Mouse (Mus musculus): Measurements from ENCODE around the gene Etnk1.

Gene Etnk1

GRCm38 (mm10) chr6:143171781-143172465 lies 4.9 kb downstream of the Etnk1 start:
- no peak for DNase-seq

GRCm38 (mm10) chr6:143172683-143173082 lies 5.7 kb downstream of the Etnk1 start:
- peak; percentile 44 to 46 for DNase-seq

- DNase-seq: no peak
These were observed 7.2 kb downstream of the Etnk1 start for GRCm38 (mm10) chr6:143174226-143174625.

- DNase-seq: peak; percentile 61 to 69
These were observed 8.1 kb downstream of the Etnk1 start for GRCm38 (mm10) chr6:143174906-143175656.

DNA sequence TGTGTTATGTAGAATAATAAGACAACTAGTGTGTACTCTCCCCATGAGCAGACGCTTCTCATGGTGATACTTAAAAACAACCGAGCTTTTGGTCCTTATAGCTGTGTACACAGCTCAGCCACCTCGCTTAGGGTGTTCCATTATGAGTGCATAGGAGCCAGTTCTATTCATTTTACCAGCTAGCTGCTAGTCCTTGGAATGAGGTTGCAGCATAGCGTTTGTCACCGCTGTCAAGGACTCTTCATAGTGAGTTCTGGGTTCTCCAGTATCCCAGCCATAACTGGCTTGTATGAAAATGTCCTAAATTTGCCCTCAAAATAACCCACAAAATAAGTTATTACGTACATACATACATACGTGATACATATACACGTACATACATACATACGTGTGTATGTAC lies 9.1 kb downstream of the Etnk1 start:
- no peak for DNase-seq

GRCm38 (mm10) chr6:143176591-143176990 lies 9.6 kb downstream of the Etnk1 start:
- DNase-seq: no peak

DNA sequence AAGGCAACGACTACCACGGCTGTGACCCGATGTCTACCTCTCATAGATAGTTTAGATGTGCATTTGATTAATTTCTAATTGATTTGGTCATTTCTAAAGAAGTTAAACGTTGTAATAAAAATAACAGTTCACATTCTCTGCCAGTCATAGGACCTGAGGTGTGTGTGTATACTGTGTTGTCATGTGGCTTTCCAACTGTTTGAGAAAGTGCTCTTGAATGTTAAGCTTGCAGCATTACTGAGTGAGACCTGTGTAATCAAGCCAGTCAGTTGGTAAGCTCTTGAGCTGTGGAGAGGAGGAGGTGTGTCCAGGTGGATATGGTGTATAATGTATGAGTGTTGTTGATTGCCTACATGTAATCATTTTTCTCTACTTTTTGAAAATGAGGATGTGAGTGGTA lies 12.2 kb downstream of the Etnk1 start:
- DNase-seq: no peak

DNA sequence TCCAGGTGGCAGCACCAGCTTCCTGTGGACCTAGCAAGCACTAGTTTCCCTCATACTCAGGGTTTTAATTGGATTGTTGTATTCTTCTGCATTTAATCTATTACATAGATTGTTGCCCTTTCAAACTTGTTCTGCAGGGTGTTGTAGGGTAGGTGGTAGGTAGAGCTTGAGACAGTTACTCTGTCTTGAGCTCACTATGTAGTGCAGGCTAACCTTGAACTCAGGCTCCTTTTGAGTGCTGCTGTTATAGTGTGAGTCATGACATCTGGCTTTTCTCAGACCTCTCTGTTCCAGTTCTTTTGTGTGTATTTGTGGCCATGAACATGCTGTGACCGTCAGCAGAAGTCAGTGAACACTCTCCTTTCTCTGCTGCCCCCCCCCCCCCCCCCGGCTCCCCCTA lies 12.7 kb downstream of the Etnk1 start:
- no peak for DNase-seq

DNA sequence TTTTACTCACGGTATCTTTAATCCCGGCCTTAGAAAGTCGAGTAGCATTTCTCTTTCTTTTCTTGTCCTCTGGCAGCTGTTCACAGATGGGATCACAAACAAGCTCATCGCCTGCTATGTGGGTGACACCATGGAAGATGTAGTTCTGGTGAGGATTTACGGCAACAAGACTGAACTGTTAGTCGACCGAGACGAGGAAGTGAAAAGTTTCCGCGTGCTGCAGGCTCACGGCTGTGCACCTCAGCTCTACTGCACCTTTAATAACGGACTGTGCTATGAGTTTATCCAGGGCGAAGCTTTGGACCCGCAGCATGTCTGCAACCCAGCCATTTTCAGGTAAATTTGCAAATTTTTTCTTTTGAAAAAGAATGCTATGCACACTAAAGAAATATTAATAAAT lies 13.5 kb downstream of the Etnk1 start:
- peak; percentile 47 for DNase-seq

- no peak for DNase-seq
These were observed 17.1 kb downstream of the Etnk1 start for GRCm38 (mm10) chr6:143184099-143184498.

GRCm38 (mm10) chr6:143184745-143185144 lies 17.7 kb downstream of the Etnk1 start:
- peak; percentile 64 to 66 for DNase-seq

GRCm38 (mm10) chr6:143190838-143191476 lies 23.9 kb downstream of the Etnk1 start:
- no peak for DNase-seq

DNA sequence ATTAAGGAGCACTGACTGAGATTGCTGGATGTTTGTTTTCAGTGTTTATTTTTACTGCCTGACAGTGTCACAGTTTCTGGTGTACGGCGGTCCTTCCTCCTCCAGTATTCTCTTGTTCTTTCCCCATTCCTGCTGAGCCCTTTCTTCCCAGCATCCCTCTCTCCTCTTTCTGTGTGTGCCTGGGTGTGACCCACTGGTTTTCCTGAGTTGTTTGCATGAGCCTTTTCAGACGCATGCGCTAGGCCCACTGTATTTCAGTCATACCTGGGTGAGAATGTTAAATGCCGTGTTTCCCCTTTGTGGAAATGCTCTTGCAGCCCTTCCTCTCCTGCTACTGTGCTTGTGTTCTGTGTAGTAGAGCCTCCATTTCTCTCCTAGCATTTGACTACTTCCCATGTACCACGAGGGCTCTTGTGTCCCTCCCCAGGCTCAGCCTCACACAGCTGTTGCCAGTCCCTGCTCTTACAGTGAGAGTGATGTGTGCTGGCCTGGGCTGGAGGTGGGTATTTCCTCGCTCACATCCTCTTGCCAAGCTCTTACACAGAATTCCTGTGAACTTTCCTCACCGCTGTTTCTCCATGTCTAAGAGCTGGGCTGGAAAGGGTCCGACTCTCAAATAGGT lies 24.6 kb downstream of the Etnk1 start:
- no peak for DNase-seq

DNA sequence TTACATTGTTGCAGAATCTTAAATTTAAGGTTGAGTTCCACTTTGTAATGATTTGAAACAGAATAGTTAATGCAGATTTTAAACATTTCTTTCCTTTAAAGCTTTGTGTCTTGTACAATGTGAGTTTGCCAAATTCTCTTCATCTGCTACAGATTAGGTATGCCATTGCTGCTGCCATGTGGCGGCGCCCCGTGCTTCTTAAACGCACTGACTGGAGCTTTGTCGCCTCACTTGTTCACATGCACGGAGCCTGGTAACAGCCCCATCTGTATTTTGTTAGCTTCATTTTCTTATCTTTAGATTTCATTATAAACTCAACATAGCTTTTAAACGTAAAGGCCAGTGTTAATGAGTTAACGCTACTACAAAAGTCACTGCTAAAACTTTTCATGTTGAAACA lies 25.7 kb downstream of the Etnk1 start:
- DNase-seq: no peak

- DNase-seq: no peak
These were observed 26.1 kb downstream of the Etnk1 start for GRCm38 (mm10) chr6:143193166-143193565.

DNA sequence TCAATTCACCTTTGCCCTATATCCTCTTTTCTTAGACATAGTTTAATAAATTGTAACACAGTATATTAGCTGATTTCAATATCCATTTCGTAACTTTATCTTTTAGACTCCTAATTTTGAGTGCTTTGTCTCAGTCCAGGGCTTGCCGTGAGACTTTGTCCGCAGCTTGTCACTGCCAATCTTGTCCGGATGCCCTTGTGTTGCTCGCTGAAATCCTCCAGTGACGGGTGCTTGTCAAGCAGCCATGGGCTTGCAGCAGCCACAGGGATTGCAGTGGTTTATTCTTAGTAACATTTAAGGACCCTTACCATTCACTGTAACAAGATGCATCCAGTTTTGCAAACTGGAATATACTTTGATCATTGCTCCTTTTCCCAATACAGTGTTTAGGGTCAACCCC lies 26.6 kb downstream of the Etnk1 start:
- DNase-seq: no peak

GRCm38 (mm10) chr6:143197053-143197452 lies 30.0 kb downstream of the Etnk1 start:
- no peak for DNase-seq

DNA sequence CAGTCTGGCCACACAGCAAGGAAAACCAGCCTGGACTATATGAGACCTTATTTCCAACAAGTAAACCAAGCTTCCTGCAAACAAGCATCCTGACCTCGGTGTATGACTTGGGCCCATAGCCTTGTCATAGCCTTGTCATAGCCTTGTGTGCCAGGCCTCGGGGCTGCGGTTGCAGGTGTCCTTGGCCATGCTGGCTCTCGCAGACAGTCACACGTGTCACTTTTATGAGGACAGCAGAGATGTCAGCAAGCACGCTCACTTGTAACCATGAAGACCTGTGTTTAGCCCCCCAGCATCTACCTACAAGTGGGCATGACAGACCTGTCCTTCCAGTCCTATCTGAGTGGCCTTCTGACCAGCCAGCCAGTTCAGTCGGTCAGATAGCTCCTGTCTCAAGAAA lies 31.4 kb downstream of the Etnk1 start:
- DNase-seq: no peak

GRCm38 (mm10) chr6:143203097-143203496 lies 36.1 kb downstream of the Etnk1 start:
- no peak for DNase-seq

DNA sequence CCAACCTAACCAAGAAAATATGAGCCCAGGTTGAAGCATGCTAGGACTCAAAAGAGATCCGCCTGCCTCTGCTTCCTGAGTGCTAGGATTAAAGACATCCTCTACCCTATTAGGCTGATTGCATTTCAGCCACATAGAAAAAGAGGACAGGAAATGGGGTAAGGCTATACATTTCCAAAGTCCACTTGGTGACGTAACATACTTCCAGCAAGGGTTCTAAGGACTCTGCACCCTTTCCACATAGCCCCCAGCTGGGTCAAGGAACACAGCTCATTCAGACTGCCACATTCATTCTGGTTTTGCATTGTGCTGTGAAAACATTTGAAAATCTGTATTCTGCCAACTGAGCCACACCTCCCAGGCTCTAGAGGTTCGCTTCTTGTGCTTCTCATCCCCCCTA lies 41.9 kb downstream of the Etnk1 start:
- no peak for DNase-seq

DNA sequence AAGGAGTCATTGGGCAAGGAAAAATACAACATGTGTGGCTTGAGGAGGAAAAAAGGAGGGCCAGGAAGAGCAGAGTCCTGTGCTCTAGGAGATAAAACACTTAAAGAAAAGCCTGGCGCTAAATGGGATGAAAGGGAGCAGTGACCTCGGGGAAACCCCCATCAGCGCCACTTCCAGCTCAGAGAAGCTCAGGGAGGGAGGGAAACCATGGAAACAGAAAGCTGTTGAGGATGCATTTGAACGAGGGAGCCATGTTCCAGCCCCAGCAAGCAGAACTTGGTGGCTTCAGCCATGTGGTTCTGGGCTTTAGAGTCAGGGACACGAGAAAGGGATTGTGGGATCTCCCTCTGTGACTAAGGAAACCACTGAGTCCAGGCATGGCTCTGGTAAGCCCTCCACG lies 45.7 kb downstream of the Etnk1 start:
- DNase-seq: no peak

DNA sequence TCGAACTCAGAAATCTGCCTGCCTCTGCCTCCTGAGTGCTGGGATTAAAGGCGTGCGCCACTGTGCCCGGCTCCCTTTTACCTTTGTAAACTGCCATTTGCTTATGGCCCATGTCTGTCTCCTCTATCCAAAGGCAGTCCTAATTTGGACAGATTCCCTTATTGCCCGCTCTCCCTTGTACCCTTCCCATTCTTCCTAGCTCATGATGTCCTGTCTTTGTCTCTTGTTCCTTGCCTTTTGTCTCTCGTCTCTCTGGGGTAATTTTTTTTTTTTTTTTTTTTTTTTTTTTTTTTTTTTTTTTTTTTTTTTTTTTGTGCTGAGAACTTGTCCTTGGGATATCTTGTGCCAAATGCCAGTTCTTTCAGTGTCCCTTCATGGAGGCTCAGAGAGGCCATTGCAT lies 46.4 kb downstream of the Etnk1 start:
- no peak for DNase-seq

DNA sequence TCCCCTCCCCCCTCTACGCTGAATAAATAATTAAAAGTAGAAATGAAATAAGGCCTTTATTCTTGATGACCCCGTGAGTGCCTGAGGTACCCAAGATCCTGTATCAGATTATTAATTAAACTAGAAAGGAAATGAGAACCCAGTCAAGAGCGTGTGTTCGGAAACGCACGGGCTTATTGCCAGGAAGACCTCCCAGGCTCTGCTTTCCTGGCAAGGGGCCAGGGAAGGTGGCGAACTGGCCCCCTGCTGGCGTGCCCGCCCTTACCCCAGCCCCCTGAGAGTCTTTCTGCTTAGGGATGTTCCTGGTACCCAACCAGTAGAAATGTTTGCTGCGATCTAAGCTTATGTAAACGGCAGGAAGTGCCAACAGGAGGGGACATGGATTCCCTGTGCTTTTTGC lies 49.2 kb downstream of the Etnk1 start:
- no peak for DNase-seq

DNA sequence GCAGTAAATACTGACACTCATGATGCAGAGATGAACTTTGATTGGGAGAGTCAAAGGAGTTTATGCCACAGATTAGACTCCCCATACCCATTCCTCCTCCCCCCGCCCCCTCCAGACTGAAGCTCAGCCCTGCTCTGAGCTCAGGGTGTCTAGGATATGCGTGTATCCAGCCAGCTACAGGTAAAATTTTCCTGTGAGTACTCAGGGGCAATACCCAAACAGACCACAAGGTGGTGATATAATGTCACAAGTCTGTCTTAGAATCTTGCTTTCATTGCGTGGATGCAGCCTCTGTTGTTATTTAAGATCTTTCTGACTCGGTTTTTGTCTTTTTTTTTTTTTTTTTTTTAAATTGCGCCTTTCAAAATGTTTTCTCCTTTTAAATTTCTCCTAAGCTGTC lies 52.3 kb downstream of the Etnk1 start:
- peak; percentile 69 to 73 for DNase-seq
